Mouse (Mus musculus): ENCODE measurements around the gene Map3k20.

DNA sequence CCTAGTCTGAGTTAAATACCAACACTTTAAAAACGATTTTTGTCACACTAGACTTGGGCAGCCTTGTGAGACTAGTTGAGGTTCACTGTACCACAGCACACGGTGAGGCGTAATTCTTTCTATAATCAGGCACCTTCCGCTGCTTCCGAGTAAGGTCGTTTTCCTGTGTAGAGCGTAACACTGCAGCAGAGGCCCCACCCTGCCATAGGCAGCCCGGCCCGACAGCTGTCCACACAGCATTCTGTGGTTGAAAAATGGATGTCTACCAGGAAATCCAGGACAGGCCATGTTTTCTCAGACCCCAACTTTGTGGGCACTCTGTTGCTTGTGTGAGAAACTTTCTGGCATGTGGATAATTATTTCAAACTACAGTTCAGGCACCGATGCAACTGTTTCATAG is 121.3 kb downstream of the Map3k20 start:
- TF ChIP-seq CTCF (IDR thresholded peaks at IDR 0.05; ENCODE audit: extremely low read depth, insufficient read depth, insufficient read length, insufficient replicate concordance) (no peak), POLR2A (IDR thresholded peaks at IDR 0.05; ENCODE audit: low read depth, low read length) (no peak)
